Mouse (Mus musculus) embryonic facial prominence, embryonic 10.5 days (tissue): ENCODE data around the gene Tmem87b. TPM values are rescaled to one million over a fixed set of nuclear protein-coding genes. Genes with fewer than 3 reads are reported as not detected.

Source experiments
- DNase-seq: peaks from one replicate; pipeline ENCODE4 v3.0.0-alpha.2; 2017; ENCODE audit warnings: low spot score
- H3K27ac ChIP-seq: fragments of 300-500 bp; sonication (generic); replicated peaks from 2 replicates; pipeline ENCODE4 v1.5.1; 2016; ENCODE audit warnings: mild to moderate bottlenecking
- H3K27me3 ChIP-seq: fragments of 300-500 bp; sonication (generic); replicated peaks from 2 replicates; pipeline ENCODE4 v1.6.1; 2016; ENCODE audit warnings: low read depth, mild to moderate bottlenecking; ENCODE audit not compliant: poor library complexity, severe bottlenecking
- H3K36me3 ChIP-seq: fragments of 300-500 bp; sonication (generic); replicated peaks from 2 replicates; pipeline ENCODE4 v1.6.1; 2016; ENCODE audit warnings: mild to moderate bottlenecking, moderate library complexity
- H3K4me1 ChIP-seq: fragments of 300-500 bp; sonication (generic); 2 replicates; pipeline ENCODE4 v1.6.1; 2016
- H3K4me3 ChIP-seq: fragments of 300-500 bp; sonication (generic); 2 replicates; pipeline ENCODE4 v1.5.1; 2016; ENCODE audit warnings: mild to moderate bottlenecking, moderate library complexity
- H3K9me3 ChIP-seq: fragments of 300-500 bp; sonication (generic); 2 replicates; pipeline ENCODE4 v1.6.1; 2016; ENCODE audit warnings: mild to moderate bottlenecking
- WGBS: fragments of 180-500 bp; shearing (Covaris S2); methylation state at CpG from one replicate; pipeline ENCODE4 v1.1.7; 2016; 5-methylcytosine and 5-hydroxymethylcytosine counted together
- polyA plus RNA-seq: library from polyadenylated mRNA; unstranded; fragments of >200 nt; fragmentation: Nextera tagmentation; extraction: Ambion mirVana; gene quantifications from 2 replicates; pipeline ENCODE4 v1.2.1, GENCODE M21; 2016

Tmem87b gene
- polyA plus RNA-seq, 1 experiment from 2014 or later: 29.7 TPM

- Histone ChIP-seq H3K9me3 (no peaks in the 10 kb centered on the region), H3K27me3 (peaks cover 48% of the 10 kb centered on the region), H3K4me3 (peak overlapping the region; percentile 69), H3K36me3 (no peaks in the 10 kb centered on the region), H3K4me1 (peaks cover 18% of the 10 kb centered on the region), H3K27ac (peak overlapping the region; percentile 78)
- peak; percentile 83 for DNase-seq
- WGBS: 1% methylated on average over 38 of the region's 38 CpGs
Observed at GRCm38 (mm10) chr2:128863777-128864331, 45.9 kb downstream of the Tmem87b start.

- H3K27ac ChIP-seq: no peak overlapping the region
- no peak for DNase-seq
- H3K9me3 ChIP-seq: no peaks in the 10 kb centered on the region
- WGBS: 52% methylated on average over 3 of the region's 3 CpGs
- no peaks in the 10 kb centered on the region for H3K36me3 ChIP-seq
- H3K4me1 ChIP-seq: peaks cover 18% of the 10 kb centered on the region
- peaks cover 48% of the 10 kb centered on the region for H3K27me3 ChIP-seq
- H3K4me3 ChIP-seq: no peak overlapping the region
Observed at GRCm38 (mm10) chr2:128865061-128865460, 47.1 kb downstream of the Tmem87b start.

GRCm38 (mm10) chr2:128871656-128872055 lies 53.7 kb downstream of the Tmem87b start:
- Histone ChIP-seq H3K9me3 (no peaks in the 10 kb centered on the region), H3K36me3 (no peaks in the 10 kb centered on the region), H3K27me3 (0 out of 2 replicates have a peak, but pooled peaks cover under 1% of the 10 kb centered on the region), H3K27ac (no peak overlapping the region), H3K4me3 (no peak overlapping the region), H3K4me1 (0 out of 2 replicates have a peak, but pooled peaks cover 6% of the 10 kb centered on the region)
- WGBS: 76% methylated on average over 8 of the region's 8 CpGs
- no peak for DNase-seq

GRCm38 (mm10) chr2:128872256-128872655 lies 54.3 kb downstream of the Tmem87b start:
- Histone ChIP-seq H3K27me3 (no peaks in the 10 kb centered on the region), H3K9me3 (no peaks in the 10 kb centered on the region), H3K27ac (no peak overlapping the region), H3K4me3 (no peak overlapping the region), H3K36me3 (no peaks in the 10 kb centered on the region), H3K4me1 (0 out of 2 replicates have a peak, but pooled peaks cover 6% of the 10 kb centered on the region)
- WGBS: 88% methylated on average over 9 of the region's 9 CpGs
- no peak for DNase-seq

- H3K36me3 ChIP-seq: no peaks in the 10 kb centered on the region
- no peak overlapping the region for H3K4me3 ChIP-seq
- no peak overlapping the region for H3K27ac ChIP-seq
- 82% methylated on average over 8 of the region's 8 CpGs for WGBS
- no peaks in the 10 kb centered on the region for H3K27me3 ChIP-seq
- no peak for DNase-seq
- 0 out of 2 replicates have a peak, but pooled peaks cover 6% of the 10 kb centered on the region for H3K4me1 ChIP-seq
- no peaks in the 10 kb centered on the region for H3K9me3 ChIP-seq
Observed at GRCm38 (mm10) chr2:128875526-128875925, 57.6 kb downstream of the Tmem87b start.

GRCm38 (mm10) chr2:128881236-128881635 lies 63.3 kb downstream of the Tmem87b start:
- H3K36me3 ChIP-seq: no peaks in the 10 kb centered on the region
- H3K27ac ChIP-seq: no peak overlapping the region
- 68% methylated on average over 4 of the region's 4 CpGs for WGBS
- H3K27me3 ChIP-seq: no peaks in the 10 kb centered on the region
- no peaks in the 10 kb centered on the region for H3K9me3 ChIP-seq
- no peaks in the 10 kb centered on the region for H3K4me1 ChIP-seq
- DNase-seq: no peak
- H3K4me3 ChIP-seq: no peak overlapping the region

GRCm38 (mm10) chr2:128885225-128885811 lies 67.4 kb downstream of the Tmem87b start:
- no peak for DNase-seq
- Histone ChIP-seq H3K27me3 (no peaks in the 10 kb centered on the region), H3K4me1 (peaks cover 10% of the 10 kb centered on the region), H3K27ac (no peak overlapping the region), H3K36me3 (no peaks in the 10 kb centered on the region), H3K9me3 (no peaks in the 10 kb centered on the region), H3K4me3 (no peak overlapping the region)
- WGBS: 82% methylated on average over 8 of the region's 8 CpGs

GRCm38 (mm10) chr2:128887866-128888550 lies 70.1 kb downstream of the Tmem87b start:
- H3K4me3 ChIP-seq: no peak overlapping the region
- WGBS: 56% methylated on average over 6 of the region's 6 CpGs
- no peaks in the 10 kb centered on the region for H3K9me3 ChIP-seq
- H3K27ac ChIP-seq: peak overlapping the region; percentile 14; the same call in 1 of the 2 replicates
- peaks cover 17% of the 10 kb centered on the region for H3K4me1 ChIP-seq
- no peak for DNase-seq
- peaks cover 17% of the 10 kb centered on the region for H3K27me3 ChIP-seq
- H3K36me3 ChIP-seq: no peaks in the 10 kb centered on the region

GRCm38 (mm10) chr2:128890661-128891335 lies 72.9 kb downstream of the Tmem87b start:
- no peaks in the 10 kb centered on the region for H3K9me3 ChIP-seq
- no peak for DNase-seq

GRCm38 (mm10) chr2:128892180-128892721 lies 74.3 kb downstream of the Tmem87b start:
- Histone ChIP-seq H3K27ac (no peak overlapping the region), H3K9me3 (no peaks in the 10 kb centered on the region), H3K4me1 (peaks cover 17% of the 10 kb centered on the region), H3K36me3 (no peaks in the 10 kb centered on the region), H3K27me3 (peaks cover 25% of the 10 kb centered on the region), H3K4me3 (peak overlapping the region; percentile 57)
- peak; percentile 47 for DNase-seq
- WGBS: 5% methylated on average over 37 of the region's 37 CpGs

More at GRCm38 (mm10) chr2:128890661-128891335, 72.9 kb downstream of the Tmem87b start:
- H3K4me1 ChIP-seq: peaks cover 17% of the 10 kb centered on the region
- no peak overlapping the region for H3K4me3 ChIP-seq
- H3K27ac ChIP-seq: no peak overlapping the region
- H3K27me3 ChIP-seq: peaks cover 25% of the 10 kb centered on the region
- WGBS: 89% methylated on average over 4 of the region's 4 CpGs
- H3K36me3 ChIP-seq: no peaks in the 10 kb centered on the region

- Histone ChIP-seq H3K36me3 (no peaks in the 10 kb centered on the region), H3K27me3 (no peaks in the 10 kb centered on the region), H3K4me3 (no peak overlapping the region), H3K4me1 (no peaks in the 10 kb centered on the region), H3K9me3 (peaks cover 6% of the 10 kb centered on the region), H3K27ac (no peak overlapping the region)
- DNase-seq: no peak
- 88% methylated on average over 6 of the region's 6 CpGs for WGBS
Observed at GRCm38 (mm10) chr2:128902843-128903242, 84.9 kb downstream of the Tmem87b start.

GRCm38 (mm10) chr2:128903661-128904060 lies 85.7 kb downstream of the Tmem87b start:
- Histone ChIP-seq H3K4me1 (no peaks in the 10 kb centered on the region), H3K27ac (no peak overlapping the region), H3K27me3 (no peaks in the 10 kb centered on the region), H3K36me3 (no peaks in the 10 kb centered on the region), H3K4me3 (no peak overlapping the region), H3K9me3 (peaks cover 6% of the 10 kb centered on the region)
- DNase-seq: no peak
- WGBS: 81% methylated on average over 3 of the region's 3 CpGs
